ENCODE assay signal across 9 mouse cellular contexts in genomic region chr2:93029267-93030060, GRCm38 (mm10). TPM values are rescaled to one million over a fixed set of nuclear protein-coding genes. Genes with fewer than 3 reads are reported as not detected.
DNase-seq lines count a peak whose midpoint lies in the region; ATAC-seq and TF ChIP-seq lines count a peak whose summit lies in the region.
"Had no signal": no experiment of that assay in that cellular context is flagged by ENCODE, and none has a peak within 500 bp of the region (broad histone marks: within the 10 kb centered on the region; RNA-seq: fewer than 3 reads in every experiment).

No protein-coding gene starts in this region.

- H3K36me3 ChIP-seq in kidney, postnatal 0 days (ENCODE audit: insufficient read depth, low read length), result no peaks in the 10 kb centered on the region
- peaks cover 3% of the 10 kb centered on the region; the same call in 1 of the 2 replicates for H3K36me3 ChIP-seq in midbrain, embryonic 14.5 days (ENCODE audit: control insufficient read depth, insufficient read depth, low read length)

- peaks cover 15% of the 10 kb centered on the region; the same call in 1 of the 2 replicates for H3K4me1 ChIP-seq in kidney, postnatal 0 days (replicated peaks; ENCODE audit: insufficient read depth, low read length)
- H3K4me1 ChIP-seq in midbrain, embryonic 14.5 days (ENCODE audit: control insufficient read depth, insufficient read depth, low read length), result peaks cover 5% of the 10 kb centered on the region; the same call in 1 of the 2 replicates

- H3K27ac ChIP-seq in gastrocnemius, adult 2 months, result no peak overlapping the region
- peak overlapping the region; percentile 47; the same call in 1 of the 2 replicates for H3K27ac ChIP-seq in kidney, postnatal 0 days
- H3K27ac ChIP-seq in midbrain, embryonic 14.5 days (replicated peaks; ENCODE audit: low read depth, low read length), result 0 out of 2 replicates have a peak overlapping the region, but pooled peaks have one; percentile 32

- TF ChIP-seq CTCF in gastrocnemius, adult 2 months (IDR thresholded peaks at IDR 0.05), result peak; percentile 31; the same call in 1 of the 2 replicates
- TF ChIP-seq CTCF in kidney, postnatal 0 days (IDR thresholded peaks at IDR 0.05; ENCODE audit: low read depth), result peak; percentile 41

- 38% methylated on average over 14 of the region's 14 CpGs for WGBS in kidney, postnatal 0 days
- 39% methylated on average over 14 of the region's 14 CpGs for WGBS in midbrain, embryonic 14.5 days

- no peak for ATAC-seq in kidney, postnatal 0 days (replicated peaks; ENCODE audit: low FRiP score, low read depth)
- no peak for ATAC-seq in midbrain, embryonic 14.5 days (ENCODE audit: low FRiP score, low TSS enrichment)

- H3K4me2 ChIP-seq in kidney, postnatal 0 days (ENCODE audit: low read length), result 0 out of 2 replicates have a peak overlapping the region, but pooled peaks have one; percentile 7
- H3K4me2 ChIP-seq in midbrain, embryonic 14.5 days (ENCODE audit: low read length), result no peak overlapping the region

- no peak overlapping the region for H3K4me3 ChIP-seq in gastrocnemius, adult 2 months
- H3K4me3 ChIP-seq in kidney, postnatal 0 days (replicated peaks; ENCODE audit: low read depth, low read length), result no peak overlapping the region
- no peak overlapping the region for H3K4me3 ChIP-seq in midbrain, embryonic 14.5 days (replicated peaks; ENCODE audit: low read depth, low read length)

- DNase-seq in gastrocnemius, adult 2 months, result peak; percentile 44
- no peak for DNase-seq in gastrocnemius, postnatal 36 days
- peak; percentile 56 for DNase-seq in adrenal gland, postnatal 25 days
- DNase-seq in heart, adult 9 months (ENCODE audit: low spot score in 2 of 2), result peak; percentile 40 to 50
- no peak for DNase-seq in kidney, postnatal 0 days (ENCODE audit: low spot score)
- DNase-seq in midbrain, embryonic 14.5 days, result no peak
- DNase-seq in adipocyte (ENCODE audit: low spot score), result no peak
- DNase-seq in frontal cortex, postnatal 14 days (ENCODE audit: low spot score in 2 of 2), result no peak

- H3K9me3 ChIP-seq in kidney, postnatal 0 days (replicated peaks; ENCODE audit: low read length), result no peaks in the 10 kb centered on the region
- H3K9me3 ChIP-seq in midbrain, embryonic 14.5 days (ENCODE audit: control insufficient read depth, low read length), result no peaks in the 10 kb centered on the region
- H3K9me3 ChIP-seq: G1E had no signal

- H3K9ac ChIP-seq in kidney, postnatal 0 days (ENCODE audit: low read depth, low read length), result no peak overlapping the region
- H3K9ac ChIP-seq in midbrain, embryonic 14.5 days (replicated peaks; ENCODE audit: low read length), result 0 out of 2 replicates have a peak overlapping the region, but pooled peaks have one; percentile 12

- intact Hi-C loops in gastrocnemius, adult 2 months (cut with DNase I), result no loop called here
- intact Hi-C loops in gastrocnemius, postnatal 36 days (cut with DNase I), result no loop called here

- H3K27me3 ChIP-seq in kidney, postnatal 0 days (ENCODE audit: insufficient read depth, low read length), result no peaks in the 10 kb centered on the region
- H3K27me3 ChIP-seq in midbrain, embryonic 14.5 days (ENCODE audit: control insufficient read depth, insufficient read depth, low read length), result 0 out of 2 replicates have a peak, but pooled peaks cover 3% of the 10 kb centered on the region

RNA-seq across cellular contexts. Expression of gene Prdm11, which starts 16.5 kb away (rescaled TPM):
- total RNA-seq in gastrocnemius, adult 2 months (2021), result under 1 TPM; 0.77 to 0.81 TPM
- total RNA-seq in gastrocnemius, postnatal 36 days (2021), result 1 to 10 TPM in 1 of 2 experiments, under 1 TPM in 1; 0.57 to 1.1 TPM
- 63.1 and 63.6 TPM in 2 replicates for total RNA-seq in adrenal gland, postnatal 25 days (2021)
- 3.7 and 4.9 TPM in 2 replicates for polyA plus RNA-seq in kidney, postnatal 0 days (2015; fragmentation: Nextera tagmentation; extraction: Ambion mirVana)
- polyA plus RNA-seq in midbrain, embryonic 14.5 days (2014; fragmentation: Nextera tagmentation; extraction: Ambion mirVana), result 2.4 and 2.6 TPM in 2 replicates

Comparison
In these comparisons a context has a peak if more than half of its experiments do, and no peak if none do; other contexts are left out.
1. DNase-seq: peak in gastrocnemius, adult 2 months (single experiment), adrenal gland, postnatal 25 days (single experiment) and heart, adult 9 months (2 of 2); none in gastrocnemius, postnatal 36 days (0 of 2), kidney, postnatal 0 days (single experiment), midbrain, embryonic 14.5 days (single experiment), adipocyte (single experiment) and frontal cortex, postnatal 14 days (0 of 2).
2. RNA of gene Prdm11, which starts 16.5 kb away (total RNA-seq): 63.1 to 63.6 TPM in adrenal gland, postnatal 25 days; 0.57 to 1.1 TPM in gastrocnemius, postnatal 36 days and 0.77 to 0.81 TPM in gastrocnemius, adult 2 months; every median in the first group is over 10 times any median in the second.